Mouse (Mus musculus): Measurements from ENCODE around the gene Pcyt1b.

GRCm38 (mm10) chrX:93793168-93793567, 138.5 kb downstream of the Pcyt1b start:
- TF ChIP-seq CTCF (IDR thresholded peaks at IDR 0.05; ENCODE audit: borderline replicate concordance, insufficient read depth, low read length) (no peak), POLR2A (IDR thresholded peaks at IDR 0.05; ENCODE audit: low read depth, low read length) (no peak)
